ENCODE assay signal across 9 mouse cellular contexts in genomic region chr4:120148291-120149141, GRCm38 (mm10). TPM values are rescaled to one million over a fixed set of nuclear protein-coding genes. Genes with fewer than 3 reads are reported as not detected.
A peak's percentile ranks its signal among the peaks of the same experiment; 100 is the strongest.
DNase-seq lines count a peak whose midpoint lies in the region; ATAC-seq and TF ChIP-seq lines count a peak whose summit lies in the region.
"Had no signal": no experiment of that assay in that cellular context is flagged by ENCODE, and none has a peak within 500 bp of the region (broad histone marks: within the 10 kb centered on the region; RNA-seq: fewer than 3 reads in every experiment).

No protein-coding gene starts in this region.

- WGBS in embryonic facial prominence, embryonic 11.5 days: 6% methylated on average over 45 of the region's 45 CpGs
- WGBS in intestine, postnatal 0 days: 6% methylated on average over 44 of the region's 45 CpGs
- WGBS in limb, embryonic 10.5 days: 5% methylated on average over 45 of the region's 45 CpGs
- 6% methylated on average over 45 of the region's 45 CpGs for WGBS in midbrain, embryonic 13.5 days
- WGBS in stomach, embryonic 16.5 days: 6% methylated on average over 45 of the region's 45 CpGs

- DNase-seq in adrenal gland, adult 8-10 months: peak; percentile 87
- DNase-seq in embryonic facial prominence, embryonic 11.5 days (ENCODE audit: low spot score): peak; percentile 80
- peak; percentile 86 to 88 for DNase-seq in heart, adult 18-20 months
- peak; percentile 81 for DNase-seq in limb, embryonic 10.5 days (ENCODE audit: low spot score)

- H3K9me3 ChIP-seq in embryonic facial prominence, embryonic 11.5 days (replicated peaks; ENCODE audit: control insufficient read depth, low read length): no peaks in the 10 kb centered on the region
- H3K9me3 ChIP-seq in intestine, postnatal 0 days (ENCODE audit: control insufficient read depth): no peaks in the 10 kb centered on the region
- no peaks in the 10 kb centered on the region for H3K9me3 ChIP-seq in limb, embryonic 10.5 days (replicated peaks)
- no peaks in the 10 kb centered on the region for H3K9me3 ChIP-seq in midbrain, embryonic 13.5 days
- H3K9me3 ChIP-seq in stomach, embryonic 16.5 days (replicated peaks; ENCODE audit: control insufficient read depth, low read length): no peaks in the 10 kb centered on the region

- H3K27me3 ChIP-seq in embryonic facial prominence, embryonic 11.5 days (ENCODE audit: control insufficient read depth, insufficient read depth, low read length): no peaks in the 10 kb centered on the region
- no peaks in the 10 kb centered on the region for H3K27me3 ChIP-seq in intestine, postnatal 0 days (replicated peaks; ENCODE audit: control insufficient read depth, insufficient read depth, low read length)
- peaks cover 35% of the 10 kb centered on the region for H3K27me3 ChIP-seq in limb, embryonic 10.5 days (ENCODE audit: low read depth, poor library complexity, severe bottlenecking)
- peaks cover 12% of the 10 kb centered on the region; the same call in 1 of the 2 replicates for H3K27me3 ChIP-seq in midbrain, embryonic 13.5 days
- H3K27me3 ChIP-seq in stomach, embryonic 16.5 days (ENCODE audit: control insufficient read depth, insufficient read depth, low read length): no peaks in the 10 kb centered on the region; the same call in 1 of the 2 replicates

- peak overlapping the region; percentile 15 for H3K4me3 ChIP-seq in embryonic facial prominence, embryonic 11.5 days (ENCODE audit: low read depth, low read length)
- no peak overlapping the region for H3K4me3 ChIP-seq in intestine, postnatal 0 days (ENCODE audit: low read depth, low read length)
- peak overlapping the region; percentile 48 for H3K4me3 ChIP-seq in limb, embryonic 10.5 days
- peak overlapping the region; percentile 17 for H3K4me3 ChIP-seq in midbrain, embryonic 13.5 days (replicated peaks)
- H3K4me3 ChIP-seq in stomach, embryonic 16.5 days (replicated peaks; ENCODE audit: low read length): peak overlapping the region; percentile 27

- peak; percentile 74 for ATAC-seq in embryonic facial prominence, embryonic 11.5 days (replicated peaks; ENCODE audit: insufficient number of reproducible peaks, low FRiP score, low TSS enrichment, low read depth)
- peak; percentile 72; the same call in 1 of the 2 replicates for ATAC-seq in intestine, postnatal 0 days
- ATAC-seq in midbrain, embryonic 13.5 days: peak; percentile 85
- peak; percentile 88 for ATAC-seq in stomach, embryonic 16.5 days (ENCODE audit: insufficient read depth, low FRiP score)
- no peak for ATAC-seq in monocyte, adult 5-6 weeks (replicated peaks; ENCODE audit: insufficient number of reproducible peaks, low FRiP score, low TSS enrichment, poor library complexity, severe bottlenecking)

- H3K4me1 ChIP-seq in embryonic facial prominence, embryonic 11.5 days (ENCODE audit: control insufficient read depth, insufficient read depth, low read length): no peaks in the 10 kb centered on the region; the same call in 1 of the 2 replicates
- no peaks in the 10 kb centered on the region for H3K4me1 ChIP-seq in intestine, postnatal 0 days (replicated peaks; ENCODE audit: control insufficient read depth, insufficient read depth, low read length)
- H3K4me1 ChIP-seq in limb, embryonic 10.5 days: peaks cover 12% of the 10 kb centered on the region
- peaks cover 11% of the 10 kb centered on the region for H3K4me1 ChIP-seq in midbrain, embryonic 13.5 days (replicated peaks)
- peaks cover 19% of the 10 kb centered on the region for H3K4me1 ChIP-seq in stomach, embryonic 16.5 days (ENCODE audit: control insufficient read depth, insufficient read depth, low read length)

- H3K36me3 ChIP-seq in embryonic facial prominence, embryonic 11.5 days (replicated peaks; ENCODE audit: control insufficient read depth, insufficient read depth, low read depth, low read length): no peaks in the 10 kb centered on the region
- H3K36me3 ChIP-seq in intestine, postnatal 0 days (ENCODE audit: control insufficient read depth, insufficient read depth): no peaks in the 10 kb centered on the region
- no peaks in the 10 kb centered on the region for H3K36me3 ChIP-seq in limb, embryonic 10.5 days
- no peaks in the 10 kb centered on the region for H3K36me3 ChIP-seq in midbrain, embryonic 13.5 days
- H3K36me3 ChIP-seq in stomach, embryonic 16.5 days (ENCODE audit: control insufficient read depth, insufficient read depth, low read length): no peaks in the 10 kb centered on the region

- H3K4me2 ChIP-seq in embryonic facial prominence, embryonic 11.5 days (ENCODE audit: low read depth, low read length): peak overlapping the region; percentile 49
- H3K4me2 ChIP-seq in intestine, postnatal 0 days (replicated peaks; ENCODE audit: low read depth): peak overlapping the region; percentile 54
- peak overlapping the region; percentile 53 for H3K4me2 ChIP-seq in midbrain, embryonic 13.5 days (replicated peaks)
- H3K4me2 ChIP-seq in stomach, embryonic 16.5 days (ENCODE audit: low read depth, low read length): peak overlapping the region; percentile 52

- peak; percentile 42 for TF ChIP-seq CTCF in intestine, postnatal 0 days (IDR thresholded peaks at IDR 0.05; ENCODE audit: low read depth)

- peak overlapping the region; percentile 51 for H3K9ac ChIP-seq in embryonic facial prominence, embryonic 11.5 days (replicated peaks; ENCODE audit: low read length)
- H3K9ac ChIP-seq in intestine, postnatal 0 days (ENCODE audit: low read depth, low read length): no peak overlapping the region
- H3K9ac ChIP-seq in midbrain, embryonic 13.5 days (replicated peaks): peak overlapping the region; percentile 58
- H3K9ac ChIP-seq in stomach, embryonic 16.5 days (ENCODE audit: low read length): peak overlapping the region; percentile 62

- H3K27ac ChIP-seq in embryonic facial prominence, embryonic 11.5 days (replicated peaks; ENCODE audit: low read depth, low read length): no peak overlapping the region
- peak overlapping the region; percentile 3; the same call in 1 of the 2 replicates for H3K27ac ChIP-seq in intestine, postnatal 0 days (ENCODE audit: low read depth, low read length)
- H3K27ac ChIP-seq in limb, embryonic 10.5 days: peak overlapping the region; percentile 83
- peak overlapping the region; percentile 67 for H3K27ac ChIP-seq in midbrain, embryonic 13.5 days
- H3K27ac ChIP-seq in stomach, embryonic 16.5 days (ENCODE audit: low read length): peak overlapping the region; percentile 79

RNA-seq across cellular contexts. Expression of gene Edn2, which starts 12.5 kb away (rescaled TPM):
- total RNA-seq in adrenal gland, adult 8-10 months (2022): not detected
- polyA plus RNA-seq in embryonic facial prominence, embryonic 11.5 days (2014; fragmentation: Nextera tagmentation; extraction: Ambion mirVana): 0.14 and 0.20 TPM in 2 replicates
- total RNA-seq in heart, adult 18-20 months (2021): not detected
- polyA plus RNA-seq in intestine, postnatal 0 days (2015; fragmentation: Nextera tagmentation; extraction: Ambion mirVana): 4.7 and 5.6 TPM in 2 replicates
- polyA plus RNA-seq in limb, embryonic 10.5 days (2016; fragmentation: Nextera tagmentation; extraction: Ambion mirVana): not detected in 2 replicates
- not detected in 2 replicates for polyA plus RNA-seq in midbrain, embryonic 13.5 days (2015; fragmentation: Nextera tagmentation; extraction: Ambion mirVana)
- 3.7 and 4.0 TPM in 2 replicates for polyA plus RNA-seq in stomach, embryonic 16.5 days (2015; fragmentation: Nextera tagmentation; extraction: Ambion mirVana)
- not detected in 3 replicates for total RNA-seq in monocyte, adult 5-6 weeks (2017)
- total RNA-seq: layer of hippocampus, adult 8-10 months had no signal
